Mouse (Mus musculus): ENCODE measurements around the gene Cachd1. TPM values are rescaled to one million over a fixed set of nuclear protein-coding genes. Genes with fewer than 3 reads are reported as not detected.

Gene Cachd1
- polyA plus RNA-seq, 1 experiment = not detected

GRCm38 (mm10) chr4:100780911-100781310 lies 4.4 kb downstream of the Cachd1 start:
- no peak overlapping the region for H3K4me3 ChIP-seq (ENCODE audit: insufficient read depth, low read depth, low read length)
- H3K4me1 ChIP-seq (ENCODE audit: control insufficient read depth, insufficient read depth, low read length) = peaks cover 4% of the 10 kb centered on the region; the same call in 1 of the 2 replicates
- WGBS = 74% methylated on average over 6 of the region's 6 CpGs
- TF ChIP-seq CTCF (IDR thresholded peaks at IDR 0.05; ENCODE audit: insufficient read depth, low read depth, low read length) (no peak), POLR2A (IDR thresholded peaks at IDR 0.05; ENCODE audit: insufficient read depth, low read depth, low read length) (no peak)
- H3K27ac ChIP-seq (ENCODE audit: insufficient read depth, low read depth, low read length) = no peak overlapping the region

DNA sequence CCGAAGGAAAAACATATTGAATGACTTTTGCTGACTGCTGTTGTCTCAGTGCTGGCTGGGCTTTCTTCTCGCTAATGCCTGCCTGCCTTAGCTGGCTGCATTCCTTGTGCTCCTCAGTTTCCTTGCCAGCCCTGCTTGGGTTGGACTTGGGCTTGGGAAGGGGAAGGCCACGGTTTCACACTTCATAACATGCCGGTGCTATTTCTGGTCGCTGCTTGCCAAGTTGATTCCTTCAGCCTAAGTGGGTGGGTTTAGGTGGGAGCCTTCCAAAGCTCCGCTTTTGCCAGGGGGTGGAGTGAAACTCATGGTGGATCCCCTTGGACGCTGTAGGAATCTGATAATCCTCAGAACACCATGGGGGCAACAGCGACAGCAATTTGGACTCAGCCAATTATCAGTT lies 5.9 kb downstream of the Cachd1 start:
- Histone ChIP-seq H3K4me1 (ENCODE audit: control insufficient read depth, insufficient read depth, low read length) (peaks cover 4% of the 10 kb centered on the region; the same call in 1 of the 2 replicates), H3K27ac (ENCODE audit: insufficient read depth, low read depth, low read length) (no peak overlapping the region), H3K4me3 (ENCODE audit: insufficient read depth, low read depth, low read length) (no peak overlapping the region)
- TF ChIP-seq POLR2A (IDR thresholded peaks at IDR 0.05; ENCODE audit: insufficient read depth, low read depth, low read length) (no peak), CTCF (IDR thresholded peaks at IDR 0.05; ENCODE audit: insufficient read depth, low read depth, low read length) (no peak)
- WGBS = 52% methylated on average over 8 of the region's 8 CpGs

DNA sequence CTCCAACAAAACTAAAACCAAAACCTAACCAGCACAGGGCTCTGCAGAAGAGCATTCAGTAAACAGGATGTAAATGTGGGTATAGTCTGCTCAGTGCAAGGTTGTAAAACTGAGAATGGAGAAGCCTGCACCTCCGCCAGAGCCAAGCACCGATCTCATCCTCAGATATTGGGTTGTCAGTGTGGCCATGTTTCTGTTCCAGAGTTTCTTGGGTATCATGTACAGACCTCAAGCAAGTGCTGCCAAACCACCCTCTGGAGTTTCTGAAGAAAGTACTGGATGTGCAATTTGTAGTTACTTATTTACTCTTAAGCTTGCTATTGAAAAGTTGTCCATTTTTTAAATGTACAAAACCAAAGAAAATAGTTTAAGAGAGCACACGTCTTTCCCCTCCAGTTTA lies 6.4 kb downstream of the Cachd1 start:
- 89% methylated on average over 3 of the region's 3 CpGs for WGBS
- Histone ChIP-seq H3K27ac (ENCODE audit: insufficient read depth, low read depth, low read length) (no peak overlapping the region), H3K4me3 (ENCODE audit: insufficient read depth, low read depth, low read length) (no peak overlapping the region), H3K4me1 (ENCODE audit: control insufficient read depth, insufficient read depth, low read length) (no peaks in the 10 kb centered on the region)
- TF ChIP-seq CTCF (IDR thresholded peaks at IDR 0.05; ENCODE audit: insufficient read depth, low read depth, low read length) (no peak), POLR2A (IDR thresholded peaks at IDR 0.05; ENCODE audit: insufficient read depth, low read depth, low read length) (no peak)

DNA sequence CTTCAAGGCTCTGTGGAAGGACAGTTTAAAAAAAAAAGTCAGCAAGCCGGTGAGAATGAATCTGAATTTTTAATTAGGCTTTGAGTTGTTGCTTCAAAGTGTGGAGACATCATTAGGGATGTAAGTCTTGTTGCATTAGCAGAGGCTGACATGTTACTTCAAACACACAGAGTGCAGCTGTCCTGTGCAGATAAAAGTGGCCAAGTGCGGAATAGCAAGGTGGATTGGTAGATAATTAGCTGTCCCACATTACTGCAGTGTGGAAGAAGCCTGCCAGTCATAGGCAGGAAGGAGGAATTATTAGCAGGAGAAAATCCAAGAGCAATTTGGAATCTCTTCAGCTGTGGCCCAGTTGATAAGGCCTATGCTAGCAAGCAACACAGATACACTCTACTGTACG lies 10.7 kb downstream of the Cachd1 start:
- Histone ChIP-seq H3K27ac (ENCODE audit: insufficient read depth, low read depth, low read length) (no peak overlapping the region), H3K4me3 (ENCODE audit: insufficient read depth, low read depth, low read length) (no peak overlapping the region), H3K4me1 (ENCODE audit: control insufficient read depth, insufficient read depth, low read length) (no peaks in the 10 kb centered on the region)
- no peak for TF ChIP-seq POLR2A (IDR thresholded peaks at IDR 0.05; ENCODE audit: insufficient read depth, low read depth, low read length)
- TF ChIP-seq CTCF (IDR thresholded peaks at IDR 0.05; ENCODE audit: insufficient read depth, low read depth, low read length) = no peak
- 92% methylated on average over 3 of the region's 3 CpGs for WGBS

DNA sequence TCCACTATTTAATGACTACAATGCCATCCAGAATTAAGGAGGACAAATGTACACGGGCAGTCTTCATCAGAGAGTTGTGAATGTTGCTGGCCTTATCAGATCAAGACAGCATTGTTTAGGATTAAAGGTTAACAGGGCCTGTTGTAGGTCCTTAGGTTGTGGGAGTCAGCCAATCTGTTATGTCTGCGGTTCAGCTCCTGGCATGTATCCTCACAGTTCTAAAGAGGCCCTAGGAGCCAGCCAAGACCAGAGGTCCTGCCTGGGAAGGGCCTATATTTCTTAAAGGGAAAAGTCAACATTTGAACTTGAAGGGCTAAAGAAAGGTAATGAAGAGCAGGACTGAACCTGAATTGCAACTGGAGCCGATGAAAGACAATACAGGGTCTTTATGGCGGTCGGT lies 13.7 kb downstream of the Cachd1 start:
- no peak overlapping the region for H3K4me3 ChIP-seq (ENCODE audit: insufficient read depth, low read depth, low read length)
- H3K27ac ChIP-seq (ENCODE audit: insufficient read depth, low read depth, low read length) = no peak overlapping the region
- no peaks in the 10 kb centered on the region for H3K4me1 ChIP-seq (ENCODE audit: control insufficient read depth, insufficient read depth, low read length)
- 85% methylated on average over 5 of the region's 5 CpGs for WGBS
- TF ChIP-seq CTCF (IDR thresholded peaks at IDR 0.05; ENCODE audit: insufficient read depth, low read depth, low read length) = no peak
- no peak for TF ChIP-seq POLR2A (IDR thresholded peaks at IDR 0.05; ENCODE audit: insufficient read depth, low read depth, low read length)

DNA sequence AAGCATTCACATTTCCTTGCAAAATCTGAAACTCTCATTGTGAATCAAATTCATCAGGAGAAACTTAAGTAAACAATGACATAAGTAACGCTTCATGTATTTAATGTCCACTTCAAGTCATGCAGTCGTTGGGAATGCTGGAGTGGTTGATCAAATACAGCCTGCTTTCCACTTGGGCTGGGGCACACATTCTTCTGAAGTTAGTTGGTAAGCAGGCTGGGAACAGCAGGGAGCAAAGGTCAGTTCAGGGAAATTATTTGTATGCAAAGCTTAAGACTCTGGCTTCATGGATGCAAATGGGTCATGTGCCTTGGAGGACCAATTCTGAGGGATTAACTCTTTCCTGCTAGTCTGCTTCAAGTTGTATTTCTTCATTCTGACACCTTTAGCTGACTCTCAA lies 16.7 kb downstream of the Cachd1 start:
- Histone ChIP-seq H3K27ac (ENCODE audit: insufficient read depth, low read depth, low read length) (no peak overlapping the region), H3K4me1 (ENCODE audit: control insufficient read depth, insufficient read depth, low read length) (no peaks in the 10 kb centered on the region), H3K4me3 (ENCODE audit: insufficient read depth, low read depth, low read length) (no peak overlapping the region)
- 49% methylated on average over 2 of the region's 2 CpGs for WGBS
- TF ChIP-seq CTCF (IDR thresholded peaks at IDR 0.05; ENCODE audit: insufficient read depth, low read depth, low read length) = no peak
- no peak for TF ChIP-seq POLR2A (IDR thresholded peaks at IDR 0.05; ENCODE audit: insufficient read depth, low read depth, low read length)

DNA sequence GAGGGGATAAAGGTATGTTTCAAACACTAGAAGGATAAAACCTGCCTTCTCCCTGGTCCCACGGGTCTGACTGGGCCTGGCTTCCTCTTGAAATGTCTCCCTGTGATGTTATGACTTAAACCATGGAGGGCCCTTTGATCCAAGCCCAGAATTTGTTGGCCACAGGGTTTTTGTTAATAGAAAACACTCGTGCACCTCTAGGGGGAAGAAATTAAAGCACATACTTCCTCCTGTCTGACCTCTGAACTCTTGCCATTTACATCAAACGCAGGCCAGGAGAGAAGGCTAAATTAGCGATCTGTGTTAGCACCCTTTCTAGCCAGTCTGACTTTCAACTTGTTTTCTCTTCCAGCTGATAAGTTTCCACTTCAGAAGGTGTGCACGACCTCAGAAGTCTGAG lies 19.0 kb downstream of the Cachd1 start:
- TF ChIP-seq POLR2A (IDR thresholded peaks at IDR 0.05; ENCODE audit: insufficient read depth, low read depth, low read length) = no peak
- TF ChIP-seq CTCF (IDR thresholded peaks at IDR 0.05; ENCODE audit: insufficient read depth, low read depth, low read length) = no peak
- H3K27ac ChIP-seq (ENCODE audit: insufficient read depth, low read depth, low read length) = no peak overlapping the region
- H3K4me3 ChIP-seq (ENCODE audit: insufficient read depth, low read depth, low read length) = no peak overlapping the region
- H3K4me1 ChIP-seq (ENCODE audit: control insufficient read depth, insufficient read depth, low read length) = no peaks in the 10 kb centered on the region
- WGBS = 65% methylated on average over 5 of the region's 5 CpGs

- Histone ChIP-seq H3K4me1 (ENCODE audit: control insufficient read depth, insufficient read depth, low read length) (no peaks in the 10 kb centered on the region; the same call in 1 of the 2 replicates), H3K4me3 (ENCODE audit: insufficient read depth, low read depth, low read length) (no peak overlapping the region), H3K27ac (ENCODE audit: insufficient read depth, low read depth, low read length) (no peak overlapping the region)
- TF ChIP-seq CTCF (IDR thresholded peaks at IDR 0.05; ENCODE audit: insufficient read depth, low read depth, low read length) (no peak), POLR2A (IDR thresholded peaks at IDR 0.05; ENCODE audit: insufficient read depth, low read depth, low read length) (no peak)
- WGBS = 81% methylated on average over 14 of the region's 14 CpGs
These were observed 24.4 kb downstream of the Cachd1 start for GRCm38 (mm10) chr4:100800730-100801442.

GRCm38 (mm10) chr4:100801443-100801786 lies 24.9 kb downstream of the Cachd1 start:
- Histone ChIP-seq H3K4me3 (ENCODE audit: insufficient read depth, low read depth, low read length) (no peak overlapping the region), H3K4me1 (ENCODE audit: control insufficient read depth, insufficient read depth, low read length) (no peaks in the 10 kb centered on the region; the same call in 1 of the 2 replicates), H3K27ac (ENCODE audit: insufficient read depth, low read depth, low read length) (no peak overlapping the region)
- 84% methylated on average over 3 of the region's 3 CpGs for WGBS
- TF ChIP-seq POLR2A (IDR thresholded peaks at IDR 0.05; ENCODE audit: insufficient read depth, low read depth, low read length) (no peak), CTCF (IDR thresholded peaks at IDR 0.05; ENCODE audit: insufficient read depth, low read depth, low read length) (no peak)
